Mouse (Mus musculus): Measurements from ENCODE around the gene Gstcd.

Gstcd gene

GRCm38 (mm10) chr3:133091664-133092273 lies at the start of gene Gstcd, which contains the start of gene Ints12:
TSS of gene Gstcd (minus strand) at chr3:133092033.
TSS of gene Ints12 (plus strand) at chr3:133091840.
- peak; percentile 79 to 84 for DNase-seq (ENCODE audit: low spot score in 2 of 2)

GRCm38 (mm10) chr3:133132611-133133010 lies 40.8 kb upstream of the Gstcd start:
- DNase-seq (ENCODE audit: low spot score in 2 of 2), result no peak

GRCm38 (mm10) chr3:133131372-133131771 lies 39.5 kb upstream of the Gstcd start:
- DNase-seq (ENCODE audit: low spot score in 2 of 2), result no peak

GRCm38 (mm10) chr3:133113281-133113680 lies 21.4 kb upstream of the Gstcd start:
- DNase-seq (ENCODE audit: low spot score in 2 of 2), result no peak

- no peak for DNase-seq (ENCODE audit: low spot score in 2 of 2)
Measured at GRCm38 (mm10) chr3:133111741-133112140, 19.9 kb upstream of the Gstcd start.

GRCm38 (mm10) chr3:133109844-133110243 lies 18.0 kb upstream of the Gstcd start:
- DNase-seq (ENCODE audit: low spot score in 2 of 2), result no peak

GRCm38 (mm10) chr3:133108731-133109130 lies 16.9 kb upstream of the Gstcd start:
- DNase-seq (ENCODE audit: low spot score in 2 of 2), result no peak

- DNase-seq (ENCODE audit: low spot score in 2 of 2), result no peak
Measured at GRCm38 (mm10) chr3:133104436-133104835, 12.6 kb upstream of the Gstcd start.

GRCm38 (mm10) chr3:133103768-133104167 lies 11.9 kb upstream of the Gstcd start:
- DNase-seq (ENCODE audit: low spot score in 2 of 2), result no peak

- DNase-seq (ENCODE audit: low spot score in 2 of 2), result no peak
Measured at GRCm38 (mm10) chr3:133098909-133099308, 7.1 kb upstream of the Gstcd start.

- DNase-seq (ENCODE audit: low spot score in 2 of 2), result no peak
Measured at GRCm38 (mm10) chr3:133098336-133098735, 6.5 kb upstream of the Gstcd start.

- no peak for DNase-seq (ENCODE audit: low spot score in 2 of 2)
Measured at GRCm38 (mm10) chr3:133097936-133098335, 6.1 kb upstream of the Gstcd start.

GRCm38 (mm10) chr3:133094305-133094704 lies 2.5 kb upstream of the Gstcd start:
- DNase-seq (ENCODE audit: low spot score in 2 of 2), result no peak

- DNase-seq (ENCODE audit: low spot score in 2 of 2), result no peak
Measured at GRCm38 (mm10) chr3:133092936-133093335, 1.1 kb upstream of the Gstcd start.

GRCm38 (mm10) chr3:133092274-133092853 lies 531 bp upstream of the Gstcd start:
- DNase-seq (ENCODE audit: low spot score in 2 of 2), result no peak

- DNase-seq (ENCODE audit: low spot score in 2 of 2), result peak in 1 of 2 experiments; percentile 2
Measured at GRCm38 (mm10) chr3:133091121-133091663, 641 bp downstream of the Gstcd start.

- no peak for DNase-seq (ENCODE audit: low spot score in 2 of 2)
Measured at GRCm38 (mm10) chr3:133090247-133091120, 1.3 kb downstream of the Gstcd start.

GRCm38 (mm10) chr3:133085858-133086257 lies 6.0 kb downstream of the Gstcd start:
- no peak for DNase-seq (ENCODE audit: low spot score in 2 of 2)

GRCm38 (mm10) chr3:133082736-133083135 lies 9.1 kb downstream of the Gstcd start:
- no peak for DNase-seq (ENCODE audit: low spot score in 2 of 2)

- DNase-seq (ENCODE audit: low spot score in 2 of 2), result no peak
Measured at GRCm38 (mm10) chr3:133075560-133075959, 16.3 kb downstream of the Gstcd start.

GRCm38 (mm10) chr3:133052068-133052467 lies 39.8 kb downstream of the Gstcd start:
- no peak for DNase-seq (ENCODE audit: low spot score in 2 of 2)

GRCm38 (mm10) chr3:133033145-133033755 lies 58.6 kb downstream of the Gstcd start:
- no peak for DNase-seq (ENCODE audit: low spot score in 2 of 2)

Measured in urinary bladder, adult 18-20 months (tissue).